Comparison of ENCODE assay signal across 9 mouse cellular contexts in genomic region chr17:56233389-56233788, GRCm38 (mm10). TPM values are rescaled to one million over a fixed set of nuclear protein-coding genes. Genes with fewer than 3 reads are reported as not detected.
DNase-seq lines count a peak whose midpoint lies in the region; ATAC-seq lines count a peak whose summit lies in the region.
"Had no signal": no experiment of that assay in that cellular context is flagged by ENCODE, and none has a peak within 500 bp of the region (broad histone marks: within the 10 kb centered on the region; RNA-seq: fewer than 3 reads in every experiment).

No protein-coding gene starts in this region.

- H3K4me1 ChIP-seq in neural tube, embryonic 11.5 days (ENCODE audit: control insufficient read depth, insufficient read depth, low read length) = peaks cover 4% of the 10 kb centered on the region; the same call in 1 of the 2 replicates
- peaks cover 13% of the 10 kb centered on the region for H3K4me1 ChIP-seq in hindbrain, embryonic 12.5 days
- peaks cover 11% of the 10 kb centered on the region for H3K4me1 ChIP-seq in midbrain, embryonic 12.5 days
- H3K4me1 ChIP-seq: liver, embryonic 13.5 days had no signal

- H3K27me3 ChIP-seq in neural tube, embryonic 11.5 days (ENCODE audit: control insufficient read depth, insufficient read depth, low read length) = no peaks in the 10 kb centered on the region
- peaks cover 10% of the 10 kb centered on the region; the same call in 1 of the 2 replicates for H3K27me3 ChIP-seq in hindbrain, embryonic 12.5 days
- peaks cover 7% of the 10 kb centered on the region; the same call in 1 of the 2 replicates for H3K27me3 ChIP-seq in midbrain, embryonic 12.5 days
- H3K27me3 ChIP-seq: liver, embryonic 13.5 days had no signal

- H3K4me2 ChIP-seq in neural tube, embryonic 11.5 days (ENCODE audit: low read depth) = no peak overlapping the region
- H3K4me2 ChIP-seq in hindbrain, embryonic 12.5 days (replicated peaks) = peak overlapping the region; percentile 35
- H3K4me2 ChIP-seq in midbrain, embryonic 12.5 days (replicated peaks) = peak overlapping the region; percentile 43
- H3K4me2 ChIP-seq: liver, embryonic 13.5 days had no signal

- H3K4me3 ChIP-seq in neural tube, embryonic 11.5 days (ENCODE audit: low read depth, low read length) = no peak overlapping the region
- H3K4me3 ChIP-seq in hindbrain, embryonic 12.5 days = no peak overlapping the region
- H3K4me3 ChIP-seq in midbrain, embryonic 12.5 days = no peak overlapping the region
- H3K4me3 ChIP-seq: liver, embryonic 13.5 days had no signal

- intact Hi-C loops in left cerebral cortex, postnatal 10 days (cut with DNase I) = no loop called here

- DNase-seq in neural tube, embryonic 11.5 days (ENCODE audit: low spot score) = no peak
- DNase-seq in neural tube, embryonic 10.5 days (ENCODE audit: extremely low spot score, low spot score) = no peak
- DNase-seq in adrenal gland, adult (ENCODE audit: inconsistent age in 2 of 2, low spot score in 1 of 2) = no peak
- no peak for DNase-seq in left cerebral cortex, postnatal 10 days (ENCODE audit: extremely low spot score in 1 of 2, low spot score in 2 of 2)
- no peak for DNase-seq in thymus, postnatal 36 days
- DNase-seq: gastrocnemius, postnatal 36 days; liver, embryonic 13.5 days had no signal

- no peak overlapping the region for H3K27ac ChIP-seq in neural tube, embryonic 11.5 days (ENCODE audit: low read depth, low read length)
- 0 out of 2 replicates have a peak overlapping the region, but pooled peaks have one; percentile 9 for H3K27ac ChIP-seq in hindbrain, embryonic 12.5 days
- no peak overlapping the region for H3K27ac ChIP-seq in midbrain, embryonic 12.5 days (replicated peaks)
- H3K27ac ChIP-seq: liver, embryonic 13.5 days had no signal

- no peaks in the 10 kb centered on the region for H3K36me3 ChIP-seq in neural tube, embryonic 11.5 days (ENCODE audit: control insufficient read depth, insufficient read depth, low read length)
- H3K36me3 ChIP-seq in hindbrain, embryonic 12.5 days = no peaks in the 10 kb centered on the region
- H3K36me3 ChIP-seq in midbrain, embryonic 12.5 days = no peaks in the 10 kb centered on the region
- H3K36me3 ChIP-seq: liver, embryonic 13.5 days had no signal

- no peak overlapping the region for H3K9ac ChIP-seq in neural tube, embryonic 11.5 days (ENCODE audit: low read length)
- H3K9ac ChIP-seq in hindbrain, embryonic 12.5 days = no peak overlapping the region
- no peak overlapping the region for H3K9ac ChIP-seq in midbrain, embryonic 12.5 days (replicated peaks)
- H3K9ac ChIP-seq: liver, embryonic 13.5 days had no signal

- no peaks in the 10 kb centered on the region for H3K9me3 ChIP-seq in neural tube, embryonic 11.5 days (ENCODE audit: control insufficient read depth, low read length)
- H3K9me3 ChIP-seq in hindbrain, embryonic 12.5 days (replicated peaks) = no peaks in the 10 kb centered on the region
- H3K9me3 ChIP-seq in midbrain, embryonic 12.5 days = no peaks in the 10 kb centered on the region
- H3K9me3 ChIP-seq: liver, embryonic 13.5 days had no signal

- ATAC-seq in neural tube, embryonic 11.5 days (ENCODE audit: insufficient read depth, low FRiP score, low TSS enrichment) = peak; percentile 22; the same call in 1 of the 2 replicates
- peak; percentile 20 for ATAC-seq in hindbrain, embryonic 12.5 days (ENCODE audit: low FRiP score)
- peak; percentile 41 for ATAC-seq in midbrain, embryonic 12.5 days (ENCODE audit: low FRiP score, low read depth)

- 53% methylated on average over 8 of the region's 8 CpGs for WGBS in neural tube, embryonic 11.5 days
- 46% methylated on average over 8 of the region's 8 CpGs for WGBS in hindbrain, embryonic 12.5 days
- 52% methylated on average over 8 of the region's 8 CpGs for WGBS in midbrain, embryonic 12.5 days

RNA-seq across cellular contexts. Expression of gene Dpp9, which starts 14.7 kb away (rescaled TPM):
- polyA plus RNA-seq in neural tube, embryonic 11.5 days (2014; fragmentation: Nextera tagmentation; extraction: Ambion mirVana) = 39.1 and 42.5 TPM in 2 replicates
- 38.7 and 39.2 TPM in 2 replicates for polyA plus RNA-seq in hindbrain, embryonic 12.5 days (2016; fragmentation: Nextera tagmentation; extraction: Ambion mirVana)
- 41.0 and 43.9 TPM in 2 replicates for polyA plus RNA-seq in midbrain, embryonic 12.5 days (2016; fragmentation: Nextera tagmentation; extraction: Ambion mirVana)
- total RNA-seq in left cerebral cortex, postnatal 10 days (2021) = 10 to 100 TPM; 43.8 to 44.8 TPM

RNA-seq across cellular contexts. Expression of gene Fem1a, which starts 23.2 kb away (rescaled TPM):
- 16.8 and 18.3 TPM in 2 replicates for polyA plus RNA-seq in neural tube, embryonic 11.5 days (2014; fragmentation: Nextera tagmentation; extraction: Ambion mirVana)
- polyA plus RNA-seq in hindbrain, embryonic 12.5 days (2016; fragmentation: Nextera tagmentation; extraction: Ambion mirVana) = 19.5 and 19.8 TPM in 2 replicates
- polyA plus RNA-seq in midbrain, embryonic 12.5 days (2016; fragmentation: Nextera tagmentation; extraction: Ambion mirVana) = 17.9 and 18.6 TPM in 2 replicates
- 10 to 100 TPM; 45.4 TPM for total RNA-seq in left cerebral cortex, postnatal 10 days (2021)

RNA-seq across cellular contexts. Expression of gene Ticam1, which starts 43.2 kb away (rescaled TPM):
- polyA plus RNA-seq in neural tube, embryonic 11.5 days (2014; fragmentation: Nextera tagmentation; extraction: Ambion mirVana) = 2.4 and 2.5 TPM in 2 replicates
- polyA plus RNA-seq in hindbrain, embryonic 12.5 days (2016; fragmentation: Nextera tagmentation; extraction: Ambion mirVana) = 2.3 and 2.5 TPM in 2 replicates
- 1.7 TPM in 2 replicates for polyA plus RNA-seq in midbrain, embryonic 12.5 days (2016; fragmentation: Nextera tagmentation; extraction: Ambion mirVana)
- total RNA-seq in left cerebral cortex, postnatal 10 days (2021) = 1 to 10 TPM; 4.0 to 4.2 TPM

RNA-seq across cellular contexts. Expression of gene Mydgf, which starts 49.7 kb away (rescaled TPM):
- 67.7 and 71.2 TPM in 2 replicates for polyA plus RNA-seq in neural tube, embryonic 11.5 days (2014; fragmentation: Nextera tagmentation; extraction: Ambion mirVana)
- 59.2 and 63.0 TPM in 2 replicates for polyA plus RNA-seq in hindbrain, embryonic 12.5 days (2016; fragmentation: Nextera tagmentation; extraction: Ambion mirVana)
- polyA plus RNA-seq in midbrain, embryonic 12.5 days (2016; fragmentation: Nextera tagmentation; extraction: Ambion mirVana) = 56.8 and 61.6 TPM in 2 replicates
- 10 to 100 TPM; 49.4 to 51.4 TPM for total RNA-seq in left cerebral cortex, postnatal 10 days (2021)

RNA-seq across cellular contexts. Expression of gene Plin3, which starts 59.3 kb away (rescaled TPM):
- 33.0 and 37.8 TPM in 2 replicates for polyA plus RNA-seq in neural tube, embryonic 11.5 days (2014; fragmentation: Nextera tagmentation; extraction: Ambion mirVana)
- 37.1 and 37.2 TPM in 2 replicates for polyA plus RNA-seq in hindbrain, embryonic 12.5 days (2016; fragmentation: Nextera tagmentation; extraction: Ambion mirVana)
- 28.9 and 29.0 TPM in 2 replicates for polyA plus RNA-seq in midbrain, embryonic 12.5 days (2016; fragmentation: Nextera tagmentation; extraction: Ambion mirVana)
- total RNA-seq in left cerebral cortex, postnatal 10 days (2021) = 1 to 10 TPM; 3.8 to 5.4 TPM
